Mouse (Mus musculus) 3T3-L1 (cell line): ENCODE data around the gene Nprl2.

Experiments used
- DNase-seq: peaks from one replicate; pipeline ENCODE4 v3.0.0-alpha.2; 2015; ENCODE audit warnings: low read depth, low spot score

Gene Nprl2

GRCm38 (mm10) chr9:107541474-107542351, at the start of gene Nprl2, which contains the start of gene Cyb561d2:
TSS of gene Nprl2 (plus strand) at chr9:107542226.
TSS of gene Cyb561d2 (minus strand) at chr9:107542193.
- DNase-seq: peak; percentile 94

DNA sequence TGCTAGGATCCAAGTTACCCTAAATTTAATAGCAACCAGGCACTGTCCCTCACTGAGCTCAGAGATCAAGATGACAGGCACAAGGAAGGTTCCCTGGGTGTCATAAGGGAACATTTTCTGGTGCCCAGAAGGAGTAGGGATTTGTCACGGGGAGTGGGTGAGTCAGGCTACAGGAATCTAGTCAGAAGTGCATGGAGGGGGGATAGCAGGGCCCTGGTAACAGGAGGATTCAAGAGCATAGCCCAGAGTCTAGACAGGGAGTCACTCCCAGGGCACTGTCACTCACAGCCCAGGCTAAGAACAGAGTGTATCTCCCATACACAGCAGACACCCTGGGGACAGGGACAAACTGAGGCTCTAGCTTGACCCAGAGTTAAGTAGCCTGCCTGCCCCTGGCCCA, 48.5 kb upstream of the Nprl2 start:
- peak; percentile 72 for DNase-seq

GRCm38 (mm10) chr9:107494238-107494637, 47.8 kb upstream of the Nprl2 start:
- no peak for DNase-seq

DNA sequence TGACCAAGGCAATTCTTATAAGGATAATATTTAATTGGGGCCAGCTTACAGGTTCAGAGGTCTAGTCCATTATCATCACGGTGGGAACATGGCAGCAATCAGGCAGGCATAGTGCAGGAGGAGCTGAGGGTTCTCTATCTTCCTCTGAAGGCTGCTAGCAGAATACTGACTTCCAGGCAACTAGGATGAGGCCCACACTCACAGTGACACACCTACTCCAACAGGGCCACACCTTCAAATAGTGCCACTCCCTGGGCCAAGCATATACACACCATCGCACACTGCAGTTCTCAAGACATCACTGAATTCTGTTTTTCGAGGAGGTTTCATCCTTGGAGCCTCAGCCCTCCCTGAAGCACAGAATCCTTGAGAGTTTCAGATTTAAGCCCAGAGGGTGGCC, 45.7 kb upstream of the Nprl2 start:
- no peak for DNase-seq

GRCm38 (mm10) chr9:107500708-107501286, 41.2 kb upstream of the Nprl2 start:
- DNase-seq: no peak

GRCm38 (mm10) chr9:107502131-107502846, 39.7 kb upstream of the Nprl2 start:
- no peak for DNase-seq

DNA sequence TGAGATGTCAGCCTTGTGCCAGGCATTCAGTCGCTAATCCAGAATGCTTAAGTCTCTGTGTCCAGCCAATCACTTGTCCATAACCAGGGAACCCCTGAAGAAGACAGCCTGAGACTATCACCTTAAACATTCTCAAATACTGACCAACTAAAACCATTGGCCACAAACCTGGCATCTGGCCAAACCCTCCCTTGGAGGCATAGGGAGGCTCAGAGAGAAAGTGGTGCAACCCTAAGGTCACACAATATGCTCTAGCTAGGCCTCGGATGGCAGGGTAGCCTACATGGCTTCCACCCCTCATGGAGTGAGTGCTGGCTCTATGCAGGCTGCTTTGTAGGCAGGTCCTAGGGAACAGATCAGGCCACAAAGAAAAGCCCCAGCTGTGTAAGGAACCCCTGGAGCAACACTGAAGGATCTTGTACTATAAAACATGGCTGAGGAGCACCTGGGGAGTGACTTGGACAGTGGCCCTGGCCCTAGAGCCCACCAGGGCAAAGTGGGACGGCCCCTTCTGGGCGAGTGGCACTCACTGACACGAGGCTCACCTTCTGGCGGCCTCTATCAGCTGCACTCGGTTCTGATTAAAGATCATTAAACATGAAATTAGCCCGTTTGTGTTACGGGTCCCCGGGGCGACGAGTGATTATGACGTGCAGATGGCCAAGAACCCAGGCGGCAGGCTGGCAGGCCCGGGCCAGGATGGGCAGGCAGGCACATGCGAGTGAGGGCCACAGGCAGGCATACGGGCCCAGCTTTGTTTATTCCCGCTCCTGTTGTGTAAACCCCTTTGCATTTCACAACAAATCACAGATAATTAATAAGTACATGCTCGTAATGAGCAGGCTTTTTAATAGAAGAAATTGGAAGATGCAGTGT, 37.1 kb upstream of the Nprl2 start:
- peak; percentile 17 for DNase-seq

DNA sequence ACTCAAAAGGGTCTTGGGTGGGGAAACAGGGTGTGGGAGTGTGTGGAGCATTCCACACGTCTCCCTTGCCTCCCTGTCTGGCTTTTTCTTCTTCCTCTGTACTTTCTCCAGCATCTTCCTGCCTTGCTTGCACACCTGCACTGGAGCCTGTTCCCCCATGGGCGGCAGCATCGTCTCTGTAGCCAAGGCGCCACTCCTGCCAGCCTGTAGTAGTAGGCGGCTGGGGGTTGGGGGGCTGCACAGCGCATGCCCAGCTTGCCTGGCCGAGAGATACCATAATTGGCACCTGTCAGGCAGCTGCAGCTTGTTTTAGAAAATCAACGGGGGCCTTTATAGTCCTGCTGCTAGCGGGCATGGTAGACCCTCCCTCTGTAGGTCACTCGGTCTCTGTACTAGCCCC, 33.8 kb upstream of the Nprl2 start:
- DNase-seq: no peak

- no peak for DNase-seq
These were observed 31.5 kb upstream of the Nprl2 start for GRCm38 (mm10) chr9:107510384-107511100.

- DNase-seq: no peak
These were observed 30.6 kb upstream of the Nprl2 start for GRCm38 (mm10) chr9:107511436-107511835.

- no peak for DNase-seq
These were observed 29.7 kb upstream of the Nprl2 start for GRCm38 (mm10) chr9:107512326-107512725.

- peak; percentile 74 for DNase-seq
These were observed 27.6 kb upstream of the Nprl2 start for GRCm38 (mm10) chr9:107514303-107514955.

DNA sequence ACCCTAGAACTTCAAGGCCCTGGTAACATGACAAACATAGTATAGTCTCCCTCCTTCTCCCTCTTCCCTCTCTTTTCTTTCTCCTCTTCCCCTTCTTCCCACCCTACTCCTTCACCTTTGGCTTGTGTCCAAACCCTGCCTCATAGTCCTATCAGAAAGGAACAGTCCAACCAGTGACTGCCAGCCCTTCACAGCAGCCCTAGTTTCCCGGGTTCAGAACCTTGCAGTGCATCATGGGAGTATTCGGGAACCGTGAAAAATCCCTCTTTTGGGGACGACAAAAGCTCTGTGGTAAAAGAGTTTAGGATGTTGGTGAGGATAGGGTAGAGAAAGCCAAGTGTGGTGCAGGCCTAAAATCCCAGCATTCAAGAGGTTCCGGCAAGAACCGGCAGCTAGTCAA, 21.7 kb upstream of the Nprl2 start:
- DNase-seq: no peak

DNA sequence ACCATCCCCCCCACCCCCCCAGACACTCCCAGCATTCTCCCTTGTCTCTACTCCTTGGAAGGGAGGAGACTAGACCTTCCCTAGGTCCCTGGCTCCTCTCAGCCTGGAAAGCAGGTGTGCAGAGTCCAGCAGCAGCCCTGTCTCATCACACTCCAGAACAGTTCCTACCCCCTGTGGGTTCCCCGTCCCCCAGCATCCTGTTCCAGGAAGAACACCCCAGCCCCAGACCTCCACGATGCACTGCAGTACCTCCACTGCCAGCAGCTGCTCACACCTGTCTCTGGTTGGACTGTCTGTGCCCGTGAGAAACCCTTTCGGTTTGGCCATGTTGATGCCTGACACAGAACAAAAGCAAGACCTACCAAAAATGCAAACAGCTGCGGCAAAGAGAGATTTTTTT, 20.8 kb upstream of the Nprl2 start:
- no peak for DNase-seq

- DNase-seq: no peak
These were observed 20.2 kb upstream of the Nprl2 start for GRCm38 (mm10) chr9:107521711-107522399.

DNA sequence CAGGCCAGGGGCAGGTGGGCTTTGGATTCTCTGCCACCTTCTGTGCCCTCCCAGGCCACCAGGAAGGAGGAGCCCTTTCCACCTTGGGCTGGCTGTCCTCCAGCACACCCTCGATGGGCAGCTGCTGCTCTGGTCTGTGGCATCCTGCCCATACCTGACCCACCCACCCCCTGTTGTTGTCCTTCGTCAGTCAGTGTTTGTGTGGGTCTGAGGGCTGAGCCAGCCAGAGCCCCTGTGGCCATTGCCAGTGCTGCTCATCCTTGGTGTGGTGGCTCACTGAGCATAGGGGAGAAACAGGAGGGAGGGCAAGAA, 19.7 kb upstream of the Nprl2 start:
- DNase-seq: no peak

DNA sequence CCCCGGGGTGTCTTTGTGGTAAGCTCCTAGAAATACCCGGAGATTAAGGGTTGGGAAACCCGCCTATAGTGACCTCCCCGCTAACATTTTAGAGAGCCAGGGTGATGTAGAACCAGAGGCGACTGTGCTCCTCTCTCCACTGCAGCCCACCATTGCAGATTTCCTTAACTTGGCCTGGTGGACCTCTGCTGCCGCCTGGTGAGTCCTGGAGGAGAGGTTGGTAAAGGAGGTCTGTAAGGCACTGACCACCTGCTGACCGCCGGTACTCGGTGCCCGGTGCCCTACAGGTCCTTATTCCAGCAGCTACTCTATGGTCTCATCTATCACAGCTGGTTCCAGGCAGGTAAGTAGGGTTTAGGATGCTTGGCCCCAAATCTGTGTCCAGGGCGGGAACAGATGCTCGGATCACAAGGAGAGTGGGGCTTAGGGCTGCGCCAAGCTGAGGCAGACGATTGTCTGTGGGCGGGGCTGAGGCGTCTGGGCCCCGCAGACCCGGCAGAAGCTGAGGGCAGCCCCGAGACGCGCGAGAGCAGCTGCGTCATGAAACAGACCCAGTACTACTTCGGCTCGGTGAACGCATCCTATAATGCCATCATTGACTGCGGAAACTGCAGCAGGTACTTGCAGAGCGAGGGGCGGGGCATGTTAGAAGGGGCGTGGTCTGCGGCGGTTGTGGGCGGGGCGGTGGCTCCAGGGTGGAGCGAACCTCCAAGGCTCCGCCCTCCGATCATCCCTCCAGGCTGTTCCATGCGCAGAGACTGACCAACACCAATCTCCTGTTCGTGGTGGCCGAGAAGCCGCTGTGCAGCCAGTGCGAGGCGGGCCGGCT, 15.6 kb upstream of the Nprl2 start:
- DNase-seq: no peak

DNA sequence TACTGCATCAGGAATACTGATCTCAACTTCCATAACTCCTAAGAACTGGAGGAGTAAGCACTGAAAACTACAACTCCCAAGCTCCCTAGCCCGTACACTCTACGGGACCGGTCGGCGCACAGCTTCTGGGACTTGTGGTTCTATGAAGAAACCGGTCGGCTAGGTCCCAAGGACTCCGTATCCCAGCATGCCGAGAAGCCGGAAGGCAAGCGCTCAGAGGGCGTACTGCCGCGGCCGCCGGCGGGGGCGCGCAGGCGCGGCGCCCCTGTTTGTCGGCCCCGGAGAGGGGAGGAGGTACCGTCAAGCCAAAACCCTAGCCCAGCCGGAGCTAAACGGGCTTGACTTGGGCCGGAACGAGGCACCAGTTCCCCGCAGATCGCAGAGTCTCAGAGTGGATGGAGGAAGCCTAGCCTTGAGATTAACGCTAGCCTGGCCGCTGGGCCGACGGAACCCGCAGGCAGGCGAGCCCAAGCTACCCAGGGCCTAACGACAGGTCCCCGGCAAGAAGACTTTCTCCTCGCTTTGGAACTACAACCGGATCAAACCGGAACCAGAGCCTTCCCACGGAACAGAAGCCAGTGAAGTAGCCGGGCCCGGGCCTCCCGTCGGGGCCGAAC, 8.1 kb upstream of the Nprl2 start, which contains the start of gene Tmem115:
Gene Tmem115, plus strand, starts transcription at position 155 of the 617 bp plus-strand sequence.
- peak; percentile 98 for DNase-seq
